Mouse (Mus musculus) lung, postnatal 0 days (tissue): Measurements from ENCODE around the gene Kcnj10.

Experiments used
- CTCF ChIP-seq: IDR thresholded peaks from 2 replicates; pipeline ENCODE4 v1.5.1; 2016; ENCODE audit warnings: antibody characterized with exemption, mild to moderate bottlenecking
- EP300 ChIP-seq: IDR thresholded peaks from 2 replicates; pipeline ENCODE4 v1.6.1; 2016; ENCODE audit warnings: antibody characterized with exemption, mild to moderate bottlenecking, control low read depth

DNA sequence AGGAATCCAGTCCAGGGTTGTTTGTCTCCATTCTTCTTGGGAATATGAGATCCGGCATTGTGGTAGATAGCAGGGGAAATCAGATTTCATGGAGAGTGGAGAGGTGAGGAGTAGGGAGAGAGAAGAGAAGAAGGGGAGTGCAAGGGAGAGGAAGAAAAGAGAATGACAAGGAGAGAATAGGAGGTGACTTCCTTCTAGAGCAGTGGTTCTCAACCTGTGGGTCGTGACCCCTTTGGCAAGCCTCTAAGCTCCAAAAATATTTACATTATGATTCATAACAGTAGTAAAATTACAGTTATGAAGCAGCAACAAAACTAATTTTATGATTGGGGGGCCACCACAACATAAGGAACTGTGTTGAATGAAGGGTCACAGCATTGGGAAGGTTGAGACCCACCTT lies 8.1 kb upstream of the Kcnj10 start:
- TF ChIP-seq CTCF (no peak), EP300 (no peak)
